Mouse (Mus musculus) limb, embryonic 15.5 days (tissue): Measurements from ENCODE around the gene Cacng8. TPM values are rescaled to one million over a fixed set of nuclear protein-coding genes. Genes with fewer than 3 reads are reported as not detected.

Source experiments
- ATAC-seq: fragments of 200-750 bp; cut with Nextera tagmentation; 2 replicates; pipeline ENCODE4 v1.8.0; 2017; ENCODE audit warnings: low read depth, moderate TSS enrichment; ENCODE audit not compliant: insufficient number of reproducible peaks, low FRiP score, low TSS enrichment
- H3K27ac ChIP-seq: fragments of 300-500 bp; sonication (generic); 2 replicates; pipeline ENCODE4 v1.5.1; 2015; ENCODE audit warnings: moderate library complexity, mild to moderate bottlenecking, inconsistent platforms
- H3K27me3 ChIP-seq: fragments of 300-500 bp; sonication (generic); 2 replicates; pipeline ENCODE4 v1.6.1; 2015; ENCODE audit warnings: inconsistent platforms
- H3K36me3 ChIP-seq: fragments of 300-500 bp; sonication (generic); 2 replicates; pipeline ENCODE4 v1.6.1; 2015; ENCODE audit warnings: inconsistent platforms
- H3K4me1 ChIP-seq: fragments of 300-500 bp; sonication (generic); 2 replicates; pipeline ENCODE4 v1.6.1; 2015; ENCODE audit warnings: inconsistent platforms
- H3K4me2 ChIP-seq: fragments of 300-500 bp; sonication (generic); 2 replicates; pipeline ENCODE4 v1.6.1; 2015; ENCODE audit warnings: mild to moderate bottlenecking, inconsistent platforms
- H3K4me3 ChIP-seq: fragments of 300-500 bp; sonication (generic); 2 replicates; pipeline ENCODE4 v1.5.1; 2015; ENCODE audit warnings: mild to moderate bottlenecking, inconsistent platforms
- H3K9ac ChIP-seq: fragments of 300-500 bp; sonication (generic); 2 replicates; pipeline ENCODE4 v1.6.1; 2015; ENCODE audit warnings: inconsistent platforms
- H3K9me3 ChIP-seq: fragments of 300-500 bp; sonication (generic); 2 replicates; pipeline ENCODE4 v1.6.1; 2016; ENCODE audit warnings: inconsistent platforms
- WGBS: fragments of 180-500 bp; shearing (Covaris S2); methylation state at CpG from one replicate; pipeline ENCODE4 v1.1.7; 2015; 5-methylcytosine and 5-hydroxymethylcytosine counted together
- polyA plus RNA-seq: library from polyadenylated mRNA; unstranded; fragments of >200 nt; fragmentation: Nextera tagmentation; extraction: Ambion mirVana; gene quantifications from 2 replicates; pipeline ENCODE4 v1.2.1, GENCODE M21; 2015

Gene Cacng8
- polyA plus RNA-seq, 1 experiment from 2014 or later = 2.6 TPM

DNA sequence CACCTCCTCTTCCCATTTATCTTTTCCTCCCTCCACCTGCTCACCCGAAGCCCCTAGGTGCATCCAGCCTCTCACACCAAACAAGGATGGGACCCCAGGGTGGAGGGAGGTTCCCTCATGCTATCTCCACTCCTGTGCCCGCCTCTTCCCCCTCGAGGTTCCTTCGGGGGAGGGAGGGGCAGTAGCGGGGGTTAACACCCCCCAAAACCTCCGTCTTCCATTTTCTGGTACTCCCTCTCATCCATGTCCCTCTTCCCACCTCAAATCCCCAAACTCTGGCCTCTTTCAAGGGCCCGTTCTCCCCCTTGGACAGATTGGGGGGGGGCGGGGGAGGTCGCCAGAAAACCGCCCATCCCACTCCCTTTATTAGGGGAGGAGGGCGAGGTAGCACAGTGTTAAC is 22.9 kb upstream of the Cacng8 start:
- Histone ChIP-seq H3K27ac (no peak overlapping the region), H3K4me1 (peaks cover 11% of the 10 kb centered on the region), H3K4me2 (peak overlapping the region; percentile 39), H3K9me3 (no peaks in the 10 kb centered on the region), H3K27me3 (peaks cover 15% of the 10 kb centered on the region; the same call in 1 of the 2 replicates), H3K36me3 (peaks cover 11% of the 10 kb centered on the region; the same call in 1 of the 2 replicates), H3K9ac (no peak overlapping the region), H3K4me3 (no peak overlapping the region)
- no peak for ATAC-seq
- 10% methylated on average over 10 of the region's 11 CpGs for WGBS

- Histone ChIP-seq H3K4me3 (no peak overlapping the region), H3K27ac (no peak overlapping the region), H3K36me3 (peaks cover 11% of the 10 kb centered on the region; the same call in 1 of the 2 replicates), H3K4me1 (peaks cover 11% of the 10 kb centered on the region), H3K4me2 (no peak overlapping the region), H3K9me3 (no peaks in the 10 kb centered on the region), H3K9ac (no peak overlapping the region), H3K27me3 (peaks cover 15% of the 10 kb centered on the region; the same call in 1 of the 2 replicates)
- no peak for ATAC-seq
- WGBS = 28% methylated on average over 12 of the region's 12 CpGs
These were observed 22.2 kb upstream of the Cacng8 start for GRCm38 (mm10) chr7:3368311-3368710.

GRCm38 (mm10) chr7:3369189-3369588 is 21.3 kb upstream of the Cacng8 start:
- Histone ChIP-seq H3K4me1 (peaks cover 11% of the 10 kb centered on the region), H3K27ac (no peak overlapping the region), H3K27me3 (peaks cover 15% of the 10 kb centered on the region; the same call in 1 of the 2 replicates), H3K9ac (no peak overlapping the region), H3K9me3 (no peaks in the 10 kb centered on the region), H3K4me3 (no peak overlapping the region), H3K4me2 (no peak overlapping the region), H3K36me3 (peaks cover 9% of the 10 kb centered on the region; the same call in 1 of the 2 replicates)
- 73% methylated on average over 6 of the region's 6 CpGs for WGBS
- ATAC-seq = no peak

- WGBS = 54% methylated on average over 4 of the region's 4 CpGs
- Histone ChIP-seq H3K27ac (no peak overlapping the region), H3K4me2 (no peak overlapping the region), H3K36me3 (0 out of 2 replicates have a peak, but pooled peaks cover 2% of the 10 kb centered on the region), H3K4me3 (no peak overlapping the region), H3K9ac (no peak overlapping the region), H3K9me3 (no peaks in the 10 kb centered on the region), H3K4me1 (peaks cover 11% of the 10 kb centered on the region), H3K27me3 (peaks cover 15% of the 10 kb centered on the region; the same call in 1 of the 2 replicates)
- no peak for ATAC-seq
These were observed 20.1 kb upstream of the Cacng8 start for GRCm38 (mm10) chr7:3370407-3370806.

GRCm38 (mm10) chr7:3372376-3372775 is 18.1 kb upstream of the Cacng8 start:
- H3K4me1 ChIP-seq = peaks cover 4% of the 10 kb centered on the region
- peaks cover 3% of the 10 kb centered on the region; the same call in 1 of the 2 replicates for H3K27me3 ChIP-seq
- no peak overlapping the region for H3K4me3 ChIP-seq
- no peak overlapping the region for H3K4me2 ChIP-seq
- ATAC-seq = no peak
- WGBS = 72% methylated on average over 2 of the region's 2 CpGs
- H3K9ac ChIP-seq = no peak overlapping the region
- H3K36me3 ChIP-seq = no peaks in the 10 kb centered on the region
- H3K9me3 ChIP-seq = no peaks in the 10 kb centered on the region
- H3K27ac ChIP-seq = no peak overlapping the region

DNA sequence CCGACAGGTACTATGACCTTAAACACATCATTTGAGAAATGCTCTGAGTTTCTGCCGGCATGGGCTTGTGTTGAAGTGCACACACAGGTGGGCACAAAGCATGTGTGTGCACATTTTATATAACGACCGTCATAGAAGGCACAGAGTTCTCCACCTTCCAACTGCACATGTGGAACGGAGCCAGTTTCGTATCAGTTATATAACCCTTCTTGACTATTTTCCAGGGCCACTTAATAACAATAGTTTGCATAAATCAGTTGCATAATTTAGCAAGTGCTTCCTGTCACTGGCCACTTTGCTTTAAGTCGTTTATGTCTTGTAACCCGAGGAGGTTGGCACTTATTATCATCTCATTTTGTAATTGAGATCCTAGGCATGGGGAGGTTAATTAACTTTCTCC is 16.7 kb upstream of the Cacng8 start:
- Histone ChIP-seq H3K9me3 (no peaks in the 10 kb centered on the region), H3K27me3 (no peaks in the 10 kb centered on the region), H3K4me1 (no peaks in the 10 kb centered on the region), H3K27ac (no peak overlapping the region), H3K4me2 (no peak overlapping the region), H3K4me3 (no peak overlapping the region), H3K9ac (no peak overlapping the region), H3K36me3 (no peaks in the 10 kb centered on the region)
- ATAC-seq = no peak
- WGBS = 74% methylated on average over 8 of the region's 8 CpGs

DNA sequence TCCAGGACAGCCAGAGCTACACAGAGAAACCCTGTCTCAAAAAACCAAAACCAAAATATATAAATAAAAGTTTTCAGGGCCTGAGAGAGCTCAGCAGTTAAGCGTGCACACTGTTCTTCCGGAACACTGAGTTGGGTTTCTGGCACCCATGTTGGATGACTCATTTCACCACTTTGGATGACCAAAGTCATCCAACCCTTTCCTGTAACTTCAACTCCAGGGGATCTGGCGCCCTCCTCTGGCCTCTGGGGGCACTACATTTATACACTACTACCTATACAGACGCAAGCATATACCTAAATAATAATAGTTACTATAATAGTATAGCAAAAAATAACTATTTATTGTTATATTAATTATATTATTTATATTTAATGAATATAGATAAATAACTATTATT is 13.7 kb upstream of the Cacng8 start:
- Histone ChIP-seq H3K27me3 (no peaks in the 10 kb centered on the region), H3K27ac (no peak overlapping the region), H3K4me2 (no peak overlapping the region), H3K9ac (no peak overlapping the region), H3K4me3 (no peak overlapping the region), H3K4me1 (no peaks in the 10 kb centered on the region), H3K36me3 (no peaks in the 10 kb centered on the region), H3K9me3 (no peaks in the 10 kb centered on the region)
- no peak for ATAC-seq
- 52% methylated on average over 4 of the region's 4 CpGs for WGBS

GRCm38 (mm10) chr7:3382123-3382522 is 8.4 kb upstream of the Cacng8 start:
- Histone ChIP-seq H3K9me3 (no peaks in the 10 kb centered on the region), H3K4me3 (no peak overlapping the region), H3K27me3 (no peaks in the 10 kb centered on the region), H3K9ac (no peak overlapping the region), H3K4me1 (no peaks in the 10 kb centered on the region), H3K27ac (no peak overlapping the region), H3K36me3 (no peaks in the 10 kb centered on the region), H3K4me2 (no peak overlapping the region)
- no peak for ATAC-seq
- 80% methylated on average over 9 of the region's 9 CpGs for WGBS

GRCm38 (mm10) chr7:3384807-3385319 is 5.6 kb upstream of the Cacng8 start:
- 0 out of 2 replicates have a peak, but pooled peaks cover 5% of the 10 kb centered on the region for H3K4me1 ChIP-seq
- H3K4me3 ChIP-seq = no peak overlapping the region
- no peaks in the 10 kb centered on the region for H3K27me3 ChIP-seq
- H3K4me2 ChIP-seq = no peak overlapping the region
- WGBS = 93% methylated on average over 5 of the region's 5 CpGs
- H3K9me3 ChIP-seq = no peaks in the 10 kb centered on the region
- ATAC-seq = no peak
- H3K36me3 ChIP-seq = no peaks in the 10 kb centered on the region
- H3K27ac ChIP-seq = no peak overlapping the region
- no peak overlapping the region for H3K9ac ChIP-seq

DNA sequence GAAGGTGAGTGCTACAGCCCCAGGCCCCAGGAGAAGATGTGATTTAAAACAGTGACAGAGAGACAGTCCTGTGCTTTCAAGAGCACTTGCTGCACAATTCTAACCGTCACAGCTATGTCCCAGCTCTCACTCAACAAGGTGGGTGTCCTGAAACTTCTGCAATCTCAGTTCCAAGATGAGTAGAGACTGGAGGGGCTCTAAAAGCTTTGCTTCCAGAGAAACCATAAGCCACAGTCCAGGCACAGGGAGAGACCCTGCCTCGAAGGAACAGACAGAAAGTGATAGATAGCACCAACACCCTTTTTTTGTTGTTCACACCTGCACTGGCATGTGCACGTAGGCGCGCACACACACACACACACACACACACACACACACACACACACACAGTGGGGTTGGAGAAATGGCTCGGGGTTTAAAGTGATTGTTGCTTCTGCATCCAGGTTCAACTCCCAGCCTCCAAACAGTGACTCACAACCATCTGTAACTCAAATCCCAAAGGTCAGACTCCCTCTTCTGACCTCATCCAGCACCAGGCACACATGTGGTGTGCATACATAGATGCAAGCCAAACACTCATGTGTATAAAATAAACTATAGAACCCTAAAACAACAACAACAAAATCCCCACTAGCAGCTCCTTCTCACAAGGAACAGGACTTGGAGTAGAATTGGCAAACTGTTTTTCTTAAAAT is 4.3 kb upstream of the Cacng8 start:
- Histone ChIP-seq H3K9ac (no peak overlapping the region), H3K36me3 (no peaks in the 10 kb centered on the region), H3K27me3 (no peaks in the 10 kb centered on the region), H3K4me3 (no peak overlapping the region), H3K9me3 (no peaks in the 10 kb centered on the region), H3K4me1 (peaks cover 9% of the 10 kb centered on the region; the same call in 1 of the 2 replicates), H3K4me2 (no peak overlapping the region), H3K27ac (no peak overlapping the region)
- ATAC-seq = no peak
- WGBS = 72% methylated on average over 6 of the region's 6 CpGs

- Histone ChIP-seq H3K27ac (no peak overlapping the region), H3K4me3 (no peak overlapping the region), H3K4me2 (no peak overlapping the region), H3K9me3 (no peaks in the 10 kb centered on the region), H3K4me1 (peaks cover 18% of the 10 kb centered on the region), H3K27me3 (no peaks in the 10 kb centered on the region), H3K9ac (no peak overlapping the region), H3K36me3 (no peaks in the 10 kb centered on the region)
- no peak for ATAC-seq
- WGBS = 93% methylated on average over 18 of the region's 18 CpGs
These were observed 2.7 kb upstream of the Cacng8 start for GRCm38 (mm10) chr7:3387761-3388160.

- peaks cover 18% of the 10 kb centered on the region for H3K4me1 ChIP-seq
- H3K36me3 ChIP-seq = no peaks in the 10 kb centered on the region
- no peak overlapping the region for H3K27ac ChIP-seq
- no peaks in the 10 kb centered on the region for H3K9me3 ChIP-seq
- no peak overlapping the region for H3K9ac ChIP-seq
- WGBS = 47% methylated on average over 6 of the region's 6 CpGs
- no peak overlapping the region for H3K4me3 ChIP-seq
- ATAC-seq = no peak
- H3K27me3 ChIP-seq = no peaks in the 10 kb centered on the region
- no peak overlapping the region for H3K4me2 ChIP-seq
These were observed 1.6 kb upstream of the Cacng8 start for GRCm38 (mm10) chr7:3388885-3389284.
